Mouse (Mus musculus) forebrain, embryonic 11.5 days (tissue): ENCODE data around the gene Safb2. TPM values are rescaled to one million over a fixed set of nuclear protein-coding genes. Genes with fewer than 3 reads are reported as not detected.

ENCODE experiments used
- ATAC-seq: fragments of 200-750 bp; cut with Nextera tagmentation; replicated peaks from 2 replicates; pipeline ENCODE4 v1.8.0; 2017; ENCODE audit warnings: moderate TSS enrichment; ENCODE audit not compliant: low FRiP score
- DNase-seq: peaks from one replicate; pipeline ENCODE4 v3.0.0-alpha.2; 2017; ENCODE audit warnings: low spot score
- H3K27ac ChIP-seq: fragments of 300-500 bp; sonication (generic); 2 replicates; pipeline ENCODE4 v1.5.1; 2014; ENCODE audit warnings: low read depth, low read length
- H3K27me3 ChIP-seq: fragments of 300-500 bp; sonication (generic); 2 replicates; pipeline ENCODE4 v1.6.1; 2014; ENCODE audit warnings: mild to moderate bottlenecking, low read length, mixed read lengths; ENCODE audit not compliant: control insufficient read depth, insufficient read depth
- H3K36me3 ChIP-seq: fragments of 300-500 bp; sonication (generic); 2 replicates; pipeline ENCODE4 v1.6.1; 2014; ENCODE audit warnings: mild to moderate bottlenecking, low read length, moderate library complexity, mixed read lengths; ENCODE audit not compliant: control insufficient read depth, insufficient read depth
- H3K4me1 ChIP-seq: fragments of 300-500 bp; sonication (generic); replicated peaks from 2 replicates; pipeline ENCODE4 v1.6.1; 2014; ENCODE audit warnings: low read length, mixed read lengths; ENCODE audit not compliant: control insufficient read depth, insufficient read depth
- H3K4me2 ChIP-seq: fragments of 300-500 bp; sonication (generic); 2 replicates; pipeline ENCODE4 v1.6.1; 2014; ENCODE audit warnings: low read depth, mild to moderate bottlenecking, low read length, moderate library complexity, mixed read lengths; ENCODE audit not compliant: severe bottlenecking
- H3K4me3 ChIP-seq: fragments of 300-500 bp; sonication (generic); 2 replicates; pipeline ENCODE4 v1.5.1; 2014; ENCODE audit warnings: low read depth, low read length
- H3K9ac ChIP-seq: fragments of 300-500 bp; sonication (generic); 2 replicates; pipeline ENCODE4 v1.6.1; 2014; ENCODE audit warnings: low read length
- H3K9me3 ChIP-seq: fragments of 300-500 bp; sonication (generic); 2 replicates; pipeline ENCODE4 v1.6.1; 2016; ENCODE audit warnings: low read length, mixed read lengths; ENCODE audit not compliant: control insufficient read depth
- WGBS: fragments of 180-500 bp; shearing (Covaris S2); extraction: QIAGEN DNeasy Blood & Tissue Kit; methylation state at CpG from one replicate; pipeline ENCODE4 v1.1.7; 2014; 5-methylcytosine and 5-hydroxymethylcytosine counted together
- polyA plus RNA-seq: library from polyadenylated mRNA; unstranded; fragments of >200 nt; fragmentation: Nextera tagmentation; extraction: Ambion mirVana; gene quantifications from 2 replicates; pipeline ENCODE4 v1.2.1, GENCODE M21; 2014

Safb2 gene
- polyA plus RNA-seq, 1 experiment from 2014 or later = 75.0 TPM

DNA sequence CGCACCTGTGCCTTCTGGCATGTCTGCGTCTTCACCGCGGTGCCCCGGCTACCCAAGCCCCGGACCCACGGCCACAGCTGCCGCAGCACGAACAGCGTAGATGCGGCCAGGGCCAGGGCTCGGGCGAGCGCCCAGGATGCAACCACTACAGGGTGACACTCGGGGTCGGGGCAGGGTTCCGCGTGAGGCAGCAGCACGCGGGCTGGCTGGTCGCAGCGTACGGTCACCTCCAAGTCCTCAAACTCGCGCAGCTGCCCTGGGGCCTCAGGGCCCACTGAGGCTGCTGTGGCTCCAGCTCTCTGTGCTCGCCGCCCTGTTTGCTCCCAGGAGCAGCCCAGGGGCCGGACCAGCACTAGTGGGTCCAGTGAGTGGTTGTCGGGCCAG lies 72.7 kb downstream of the Safb2 start:
- H3K9me3 ChIP-seq = no peaks in the 10 kb centered on the region; the same call in 1 of the 2 replicates
- H3K4me1 ChIP-seq = peaks cover 20% of the 10 kb centered on the region
- ATAC-seq (no peak), DNase-seq (no peak)
- H3K27me3 ChIP-seq = peaks cover 32% of the 10 kb centered on the region
- H3K27ac ChIP-seq = no peak overlapping the region
- H3K4me3 ChIP-seq = peak overlapping the region; percentile 10; the same call in 1 of the 2 replicates
- no peaks in the 10 kb centered on the region for H3K36me3 ChIP-seq
- 25% methylated on average over 29 of the region's 29 CpGs for WGBS
- no peak overlapping the region for H3K9ac ChIP-seq
- H3K4me2 ChIP-seq = peak overlapping the region; percentile 31

DNA sequence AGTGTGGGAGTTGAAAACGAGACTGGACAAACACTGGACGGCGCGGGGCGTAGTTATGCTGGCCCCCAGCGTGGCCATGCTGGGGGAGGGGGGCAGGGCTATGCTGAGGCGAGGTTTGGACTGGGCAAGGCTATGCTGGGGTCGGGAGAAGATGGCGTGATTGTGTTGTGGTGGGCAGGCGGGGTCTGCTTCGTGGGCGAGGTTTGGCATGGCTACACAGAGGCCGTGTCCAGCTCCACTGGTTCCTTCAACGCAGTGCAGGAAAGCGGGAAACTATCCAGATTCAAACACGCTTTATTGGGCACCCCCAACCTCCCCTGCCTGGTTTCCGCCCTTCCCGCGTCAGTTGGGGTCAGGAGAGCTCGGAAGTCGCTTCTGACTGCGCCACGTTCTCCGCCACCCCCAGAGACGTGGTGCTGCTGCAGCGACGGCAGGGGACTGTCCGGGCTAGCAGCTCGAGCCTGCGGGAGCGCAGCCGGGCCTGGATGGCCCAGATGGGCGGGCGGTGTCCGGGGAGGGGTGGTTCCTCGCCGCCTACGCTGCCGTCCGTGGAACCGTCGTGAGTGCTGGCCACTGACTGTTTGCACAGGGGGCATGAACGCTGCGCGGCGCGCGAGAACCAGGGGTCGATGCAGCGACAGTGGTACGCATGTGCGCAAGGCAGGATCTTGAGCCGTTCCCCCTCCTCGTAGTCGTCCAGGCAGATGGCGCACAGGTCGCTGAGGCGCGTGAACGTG lies 73.2 kb downstream of the Safb2 start:
- Histone ChIP-seq H3K27me3 (peaks cover 32% of the 10 kb centered on the region), H3K9ac (no peak overlapping the region), H3K4me1 (peaks cover 22% of the 10 kb centered on the region)

More for the DNA sequence above, 73.2 kb downstream of the Safb2 start:
- H3K36me3 ChIP-seq = no peaks in the 10 kb centered on the region
- ATAC-seq (no peak), DNase-seq (peak; percentile 74)
- peak overlapping the region; percentile 31 for H3K4me2 ChIP-seq
- no peaks in the 10 kb centered on the region for H3K9me3 ChIP-seq
- no peak overlapping the region for H3K27ac ChIP-seq
- 7% methylated on average over 58 of the region's 60 CpGs for WGBS
- peak overlapping the region; percentile 10; the same call in 1 of the 2 replicates for H3K4me3 ChIP-seq

Other genes with a start within 250 kb of the Safb2 start
- 210 and 218 TPM in 2 replicates for gene Ptprs, start 108.1 kb downstream of the Safb2 start, polyA plus RNA-seq
- gene Znrf4, start 72.2 kb downstream of the Safb2 start, polyA plus RNA-seq = not detected in 2 replicates
- gene Gm20219, start 30.2 kb downstream of the Safb2 start, polyA plus RNA-seq = 1.1 and 1.3 TPM in 2 replicates
- 145 and 154 TPM in 2 replicates for gene Safb, start 240 bp upstream of the Safb2 start, polyA plus RNA-seq
- 171 and 183 TPM in 2 replicates for gene 2410015M20Rik, start 25.2 kb upstream of the Safb2 start, polyA plus RNA-seq
- gene Rpl36, start 28.8 kb upstream of the Safb2 start, polyA plus RNA-seq = 1,269 and 1,280 TPM in 2 replicates
- gene Lonp1, start 42.3 kb upstream of the Safb2 start, polyA plus RNA-seq = 66.6 and 68.8 TPM in 2 replicates
- 0.51 TPM in 2 replicates for gene Catsperd, start 43.6 kb upstream of the Safb2 start, polyA plus RNA-seq
- 132 and 139 TPM in 2 replicates for gene Ranbp3, start 88.7 kb upstream of the Safb2 start, polyA plus RNA-seq
- 292 and 332 TPM in 2 replicates for gene Ndufa11, start 133.2 kb upstream of the Safb2 start, polyA plus RNA-seq
- 14.1 and 21.4 TPM in 2 replicates for gene Vmac, start 133.4 kb upstream of the Safb2 start, polyA plus RNA-seq
- 5.0 and 5.5 TPM in 2 replicates for gene Nrtn, start 172.9 kb upstream of the Safb2 start, polyA plus RNA-seq
- gene Dus3l, start 180.2 kb upstream of the Safb2 start, polyA plus RNA-seq = 40.4 and 43.1 TPM in 2 replicates
- gene Prr22, start 185.7 kb upstream of the Safb2 start, polyA plus RNA-seq = 1.3 and 1.8 TPM in 2 replicates
- gene Rfx2, start 246.4 kb upstream of the Safb2 start, polyA plus RNA-seq = 10.9 and 11.1 TPM in 2 replicates